Mouse (Mus musculus) MEL (cell line): ENCODE data around the gene Mark1. TPM values are rescaled to one million over a fixed set of nuclear protein-coding genes. Genes with fewer than 3 reads are reported as not detected.
A peak's percentile ranks its signal among the peaks of the same experiment; 100 is the strongest.

ENCODE experiments used
- DNase-seq: peaks from one replicate; pipeline ENCODE4 v3.0.0; 2011; ENCODE audit warnings: low read depth, low spot score
- H3K27ac ChIP-seq: 2 replicates; pipeline ENCODE4 v1.5.1; 2012; ENCODE audit warnings: low read depth, mild to moderate bottlenecking, control low read depth, low read length, moderate library complexity; ENCODE audit not compliant: control insufficient read depth
- H3K27me3 ChIP-seq, 2 experiments: fragments of 150-350 bp in 1 of 2; sonication (generic) in 1 of 2; 2 replicates each; pipeline ENCODE4 v1.6.1; 2012; ENCODE audit warnings: low read length in 2 of 2, mild to moderate bottlenecking in 2 of 2, improper control_type of control experiment in 1 of 2, moderate library complexity in 1 of 2; ENCODE audit not compliant: insufficient read depth in 2 of 2, control insufficient read depth in 1 of 2
- H3K36me3 ChIP-seq, 2 experiments: 2 replicates each; pipeline ENCODE4 v1.6.1; 2012 to 2014; ENCODE audit warnings: low read length in 2 of 2, improper control_type of control experiment in 1 of 2, inconsistent platforms in 1 of 2, mild to moderate bottlenecking in 1 of 2; ENCODE audit not compliant: insufficient read depth in 2 of 2, control insufficient read depth in 1 of 2
- H3K4me1 ChIP-seq, 2 experiments: fragments of 150-350 bp in 1 of 2; sonication (generic) in 1 of 2; 2 replicates each; pipeline ENCODE4 v1.6.1; 2012; ENCODE audit warnings: low read length in 2 of 2, improper control_type of control experiment in 1 of 2, mild to moderate bottlenecking in 1 of 2; ENCODE audit not compliant: insufficient read depth in 2 of 2, control insufficient read depth in 1 of 2
- H3K4me3 ChIP-seq, 2 experiments: fragments of 150-350 bp in 1 of 2; sonication (generic) in 1 of 2; 2 replicates each; pipeline ENCODE4 v1.5.1; 2012; ENCODE audit warnings: low read depth in 2 of 2, low read length in 2 of 2, mild to moderate bottlenecking in 2 of 2, moderate library complexity in 2 of 2, control low read depth in 1 of 2, improper control_type of control experiment in 1 of 2; ENCODE audit not compliant: control insufficient read depth in 1 of 2, insufficient read depth in 1 of 2
- H3K79me2 ChIP-seq: 2 replicates; pipeline ENCODE4 v1.6.1; 2012; ENCODE audit warnings: mild to moderate bottlenecking, low read length, moderate library complexity; ENCODE audit not compliant: control insufficient read depth, poor library complexity, insufficient read depth
- H3K9ac ChIP-seq: 2 replicates; pipeline ENCODE4 v1.6.1; 2012; ENCODE audit warnings: low read depth, mild to moderate bottlenecking, control low read depth, low read length, moderate library complexity; ENCODE audit not compliant: control insufficient read depth, poor library complexity, severe bottlenecking
- H3K9me3 ChIP-seq: fragments of 150-350 bp; sonication (generic); replicated peaks from 2 replicates; pipeline ENCODE4 v1.6.1; 2012; ENCODE audit warnings: mild to moderate bottlenecking, low read length, improper control_type of control experiment, moderate library complexity; ENCODE audit not compliant: insufficient read depth
- CHD1 ChIP-seq: IDR thresholded peaks from 2 replicates; pipeline ENCODE4 v1.6.1; 2012; ENCODE audit warnings: low read depth, mild to moderate bottlenecking, inconsistent platforms, low read length, improper control_type of control experiment
- ELF1 ChIP-seq: IDR thresholded peaks from 2 replicates; pipeline ENCODE4 v1.6.1; 2014; ENCODE audit warnings: low read depth, mild to moderate bottlenecking, inconsistent platforms, low read length, improper control_type of control experiment, moderate library complexity
- EP300 ChIP-seq, 2 experiments: IDR thresholded peaks; 2 replicates each; pipeline ENCODE4 v1.6.1; 2011; ENCODE audit warnings: improper control_type of control experiment in 2 of 2, low read length in 2 of 2, low read depth in 1 of 2, mild to moderate bottlenecking in 1 of 2
- ETS1 ChIP-seq: IDR thresholded peaks from 2 replicates; pipeline ENCODE4 v1.6.1; 2012; ENCODE audit warnings: low read depth, mild to moderate bottlenecking, inconsistent platforms, low read length, improper control_type of control experiment, moderate library complexity
- HCFC1 ChIP-seq: IDR thresholded peaks from 2 replicates; pipeline ENCODE4 v1.6.1; 2012; ENCODE audit warnings: low read depth, mild to moderate bottlenecking, inconsistent platforms, low read length, improper control_type of control experiment, moderate library complexity
- JUND ChIP-seq: IDR thresholded peaks from 2 replicates; pipeline ENCODE4 v1.6.1; 2011; ENCODE audit warnings: low read depth, mild to moderate bottlenecking, improper control_type of control experiment, low read length
- MAFK ChIP-seq: IDR thresholded peaks from 2 replicates; pipeline ENCODE4 v1.6.1; 2011; ENCODE audit warnings: low read depth, mild to moderate bottlenecking, low read length, improper control_type of control experiment, borderline replicate concordance
- MAX ChIP-seq: IDR thresholded peaks from 2 replicates; pipeline ENCODE4 v1.6.1; 2011; ENCODE audit warnings: low read length, improper control_type of control experiment
- MAZ ChIP-seq: IDR thresholded peaks from 2 replicates; pipeline ENCODE4 v1.6.1; 2012; ENCODE audit warnings: low read depth, mild to moderate bottlenecking, inconsistent platforms, low read length, improper control_type of control experiment
- MYB ChIP-seq: IDR thresholded peaks from 2 replicates; pipeline ENCODE4 v1.6.1; 2011; ENCODE audit warnings: mild to moderate bottlenecking, low read depth, low read length, improper control_type of control experiment
- MYC ChIP-seq: IDR thresholded peaks from 2 replicates; pipeline ENCODE4 v1.6.1; 2011; ENCODE audit warnings: low read depth, mild to moderate bottlenecking, low read length, improper control_type of control experiment, moderate library complexity
- NRF1 ChIP-seq: IDR thresholded peaks from 2 replicates; pipeline ENCODE4 v1.6.1; 2014; ENCODE audit warnings: low read depth, mild to moderate bottlenecking, inconsistent platforms, low read length, improper control_type of control experiment, moderate library complexity; ENCODE audit not compliant: poor library complexity, insufficient read depth, severe bottlenecking
- RCOR1 ChIP-seq: IDR thresholded peaks from 2 replicates; pipeline ENCODE4 v1.6.1; 2012; ENCODE audit warnings: low read depth, mild to moderate bottlenecking, inconsistent platforms, low read length, improper control_type of control experiment
- SIN3A ChIP-seq: IDR thresholded peaks from 2 replicates; pipeline ENCODE4 v1.6.1; 2012; ENCODE audit warnings: low read length, improper control_type of control experiment, inconsistent platforms
- TAL1 ChIP-seq: IDR thresholded peaks from 2 replicates; pipeline ENCODE4 v1.6.1; 2012; ENCODE audit warnings: mild to moderate bottlenecking, inconsistent platforms, low read length, moderate library complexity, mixed read lengths
- TBP ChIP-seq: IDR thresholded peaks from 2 replicates; pipeline ENCODE4 v1.8.0; 2011; ENCODE audit warnings: low read depth, low read length, improper control_type of control experiment
- UBTF ChIP-seq: IDR thresholded peaks from 2 replicates; pipeline ENCODE4 v1.6.1; 2012; ENCODE audit warnings: low read depth, mild to moderate bottlenecking, inconsistent platforms, low read length, improper control_type of control experiment, moderate library complexity, borderline replicate concordance; ENCODE audit not compliant: insufficient read depth
- USF1 ChIP-seq: IDR thresholded peaks from 2 replicates; pipeline ENCODE4 v1.6.1; 2014; ENCODE audit warnings: low read depth, mild to moderate bottlenecking, inconsistent platforms, low read length, improper control_type of control experiment, moderate library complexity
- USF2 ChIP-seq, 2 experiments: IDR thresholded peaks; 2 replicates each; pipeline ENCODE4 v1.6.1; 2011 to 2012; ENCODE audit warnings: improper control_type of control experiment in 2 of 2, low read length in 2 of 2, borderline replicate concordance in 1 of 2, inconsistent platforms in 1 of 2, low read depth in 1 of 2, mild to moderate bottlenecking in 1 of 2; ENCODE audit not compliant: insufficient read depth in 1 of 2
- ZNF384 ChIP-seq: IDR thresholded peaks from 2 replicates; pipeline ENCODE4 v1.6.1; 2012; ENCODE audit warnings: low read depth, mild to moderate bottlenecking, inconsistent platforms, low read length, improper control_type of control experiment
- polyA plus RNA-seq, 2 experiments: library from polyadenylated mRNA; stranded (reverse) in 1 of 2; unstranded in 1 of 2; fragments of >175 nt in 1 of 2; fragments of >200 nt in 1 of 2; gene quantifications; 2 replicates each; pipeline versions ENCODE4 v1.2.1 to v1.2.4; 2012; ENCODE audit warnings: low replicate concordance in 2 of 2, low read depth in 1 of 2; ENCODE audit not compliant: insufficient read length in 2 of 2, insufficient read depth in 1 of 2, missing spikeins in 1 of 2
- total RNA-seq: library from RNA; depleted of rRNA; stranded (reverse); fragments of 300-350 nt; gene quantifications from 2 replicates; pipeline ENCODE4 v1.2.3, GENCODE M21; 2012

The Mark1 gene
- total and polyA plus RNA-seq, 3 experiments, result not detected

DNA sequence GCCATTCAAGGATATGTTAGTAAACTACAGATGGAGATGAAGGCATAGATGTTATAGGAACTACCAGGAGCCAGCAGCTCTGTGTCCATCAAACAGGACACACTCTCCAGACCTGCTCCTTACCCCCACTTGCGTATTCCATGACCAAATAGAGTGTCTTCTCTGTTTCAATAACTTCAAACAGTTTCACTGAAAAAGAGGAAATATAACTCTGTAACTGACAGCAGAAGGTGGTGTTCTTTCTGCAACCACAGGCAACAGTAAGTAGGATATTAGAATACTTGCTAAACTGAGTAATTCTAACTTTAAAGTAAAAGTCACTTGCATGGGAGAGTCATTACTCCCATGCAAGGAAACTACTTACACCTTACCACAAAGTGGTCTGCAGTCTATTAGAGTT is 71.5 kb downstream of the Mark1 start:
- TF ChIP-seq RCOR1, result no peak
- no peak for TF ChIP-seq JUND
- no peak for TF ChIP-seq ETS1
- no peak for TF ChIP-seq MYB
- TF ChIP-seq MAZ, result no peak
- no peak; a peak in 1 of 4 replicates for TF ChIP-seq EP300 (IDR thresholded peaks at IDR 0.05; ENCODE audit: low read depth in 1 of 2, low read length in 2 of 2)
- no peak for TF ChIP-seq MAFK
- TF ChIP-seq HCFC1, result no peak
- TF ChIP-seq MYC, result no peak
- no peak for TF ChIP-seq USF2 (IDR thresholded peaks at IDR 0.05; ENCODE audit: borderline replicate concordance in 1 of 2, insufficient read depth in 1 of 2, low read depth in 1 of 2, low read length in 2 of 2)
- no peak for TF ChIP-seq USF1
- no peak for TF ChIP-seq TBP
- no peak for TF ChIP-seq TAL1
- TF ChIP-seq ELF1, result no peak
- TF ChIP-seq MAX, result no peak
- TF ChIP-seq ZNF384, result no peak
- TF ChIP-seq NRF1, result no peak
- no peak for TF ChIP-seq UBTF
- H3K36me3 ChIP-seq, result peaks cover 0 to 17% of the 10 kb centered on the region in 2 experiments; a peak in 2 of 4 replicates

DNA sequence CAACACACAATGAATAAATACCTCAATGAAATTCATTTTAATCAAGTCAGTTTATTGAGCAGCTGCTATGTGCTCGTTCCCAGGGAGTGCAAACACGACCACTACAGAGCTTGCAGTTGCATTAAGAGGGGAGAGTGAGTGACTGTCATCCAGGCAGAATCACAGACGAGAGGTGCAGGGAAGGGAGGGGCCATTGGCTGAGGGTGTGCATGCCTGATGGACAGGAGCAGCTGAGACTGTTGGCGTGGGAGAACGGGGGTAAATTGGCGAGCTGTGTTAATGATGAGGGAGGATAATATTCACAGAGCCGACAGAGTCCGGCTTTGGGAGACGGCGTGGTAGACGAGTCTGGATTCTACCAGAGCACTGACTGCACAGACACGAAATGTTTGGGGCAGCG is 76.5 kb downstream of the Mark1 start:
- no peaks in the 10 kb centered on the region for H3K79me2 ChIP-seq
- no peak overlapping the region for H3K27ac ChIP-seq
- H3K9me3 ChIP-seq, result no peaks in the 10 kb centered on the region
- peaks cover 0 to 4% of the 10 kb centered on the region in 2 experiments; a peak in 1 of 4 replicates for H3K36me3 ChIP-seq
- no peaks in the 10 kb centered on the region for H3K27me3 ChIP-seq
- no peak for TF ChIP-seq SIN3A
- no peak for TF ChIP-seq NRF1
- no peak for TF ChIP-seq CHD1
- TF ChIP-seq HCFC1, result no peak
- peaks cover 3 to 5% of the 10 kb centered on the region in 2 experiments; a peak in 3 of 4 replicates for H3K4me1 ChIP-seq
- H3K9ac ChIP-seq, result no peak overlapping the region
- no peak for DNase-seq
- H3K4me3 ChIP-seq, result no peak overlapping the region

More for the DNA sequence above, 71.5 kb downstream of the Mark1 start:
- Histone ChIP-seq H3K4me3 (no peak overlapping the region), H3K27me3 (no peaks in the 10 kb centered on the region), H3K9ac (no peak overlapping the region), H3K79me2 (no peaks in the 10 kb centered on the region), H3K27ac (peak overlapping the region; percentile 55), H3K9me3 (no peaks in the 10 kb centered on the region), H3K4me1 (peaks cover 11 to 12% of the 10 kb centered on the region in 2 experiments; a peak in 3 of 4 replicates)
- peak; percentile 59 for DNase-seq
